Mouse (Mus musculus): Measurements from ENCODE around the gene Noc2l.

Gene Noc2l

DNA sequence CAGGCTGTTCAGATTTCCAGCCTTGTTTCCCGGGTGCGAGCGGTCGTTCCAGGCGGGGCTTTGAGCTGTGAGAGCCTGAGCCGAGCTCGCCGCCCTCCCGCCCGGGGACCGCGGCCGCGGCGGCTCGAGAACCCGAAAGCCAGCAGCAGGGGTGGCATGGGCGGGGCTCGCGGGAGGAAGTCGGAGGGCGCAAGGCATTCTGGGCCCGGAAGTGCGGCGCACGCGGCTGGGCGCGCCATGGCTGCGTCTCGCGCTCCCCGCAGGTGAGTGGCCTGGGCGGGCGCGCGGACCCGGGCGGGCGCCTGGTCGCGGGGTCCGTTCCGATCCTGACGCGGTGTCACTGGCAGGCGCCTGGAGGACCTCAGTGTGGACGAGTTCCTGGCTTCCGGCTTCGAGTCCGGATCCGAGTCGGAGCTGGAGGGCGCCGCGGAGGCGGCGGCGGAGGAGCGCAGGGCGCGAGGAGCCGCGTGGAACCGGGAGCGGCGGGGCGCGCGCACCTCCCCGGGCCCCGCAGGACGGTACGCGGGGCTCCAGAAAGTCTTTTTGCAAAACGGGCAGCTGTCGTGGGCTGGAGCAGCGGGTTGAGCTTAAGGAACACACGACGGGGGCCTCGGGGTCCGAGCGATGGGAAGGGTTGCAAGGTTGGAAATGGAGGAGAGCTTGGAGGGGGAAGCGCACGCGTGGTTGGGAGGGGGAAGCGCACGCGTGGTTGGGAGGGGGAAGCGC lies at the start of gene Noc2l:
Gene Noc2l, plus strand, starts transcription at position 203 of the 726 bp plus-strand sequence.
- DNase-seq, result peak; percentile 93 to 97

DNA sequence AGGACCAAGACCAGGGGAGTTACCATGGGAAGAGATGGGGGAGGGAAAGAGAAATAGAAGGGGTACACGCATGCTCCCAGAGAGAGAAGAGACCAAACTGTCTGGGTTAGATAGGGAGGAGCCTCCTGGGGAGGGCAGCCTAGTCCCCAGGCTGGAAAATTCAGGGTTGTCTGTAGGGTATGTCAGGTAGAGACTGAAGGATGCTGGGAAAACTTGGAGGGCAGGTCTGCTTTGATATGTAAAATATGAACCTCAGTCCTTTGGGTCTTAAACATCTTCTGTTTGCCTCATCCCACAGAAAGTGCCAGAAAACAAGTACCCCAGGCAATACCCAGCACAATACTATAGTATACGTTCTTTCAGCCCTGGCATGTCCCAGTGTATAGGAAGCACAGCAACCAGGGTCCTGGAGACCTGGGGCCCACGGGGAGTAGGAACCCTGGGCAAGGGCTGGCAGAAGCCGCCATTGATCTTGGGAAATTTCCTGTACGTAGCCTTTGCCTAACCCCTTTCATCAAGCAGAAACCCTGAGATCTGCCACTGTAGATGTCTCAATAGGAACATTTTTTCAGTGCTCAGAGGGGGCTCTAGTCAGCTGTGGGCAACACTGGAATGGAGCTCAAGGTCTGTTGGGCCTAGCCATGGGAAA lies 47.5 kb upstream of the Noc2l start:
- DNase-seq, result no peak

DNA sequence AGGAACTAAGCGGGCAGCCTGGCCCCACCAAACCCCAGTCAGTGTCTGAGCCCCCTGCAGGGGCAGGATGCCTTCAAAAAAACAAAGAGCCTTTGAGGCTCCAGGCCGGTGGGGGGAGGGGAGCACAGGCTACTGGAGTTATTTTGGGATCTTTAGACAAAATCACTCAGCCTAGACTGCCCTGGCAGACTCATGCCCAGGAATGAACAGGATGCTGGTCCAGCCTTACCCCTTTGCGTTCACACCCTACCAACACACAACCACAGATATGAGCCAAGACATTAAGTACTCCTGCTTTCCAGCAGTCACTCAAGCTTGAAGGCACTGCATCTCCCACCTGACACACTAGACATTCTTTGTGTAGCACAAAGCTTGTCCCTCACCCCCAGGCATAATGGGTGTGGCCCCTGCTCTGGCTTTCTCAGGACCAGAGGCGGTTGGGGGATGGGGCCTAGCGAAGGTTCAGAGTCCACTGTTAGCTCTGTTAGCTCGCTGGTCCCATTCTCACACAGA lies 46.9 kb upstream of the Noc2l start:
- DNase-seq, result peak; percentile 74 to 85

- peak; percentile 84 to 88 for DNase-seq
Measured at GRCm38 (mm10) chr4:156192421-156193199, 43.2 kb upstream of the Noc2l start.

GRCm38 (mm10) chr4:156193200-156193590 lies 42.6 kb upstream of the Noc2l start:
- DNase-seq, result peak; percentile 69 to 74

DNA sequence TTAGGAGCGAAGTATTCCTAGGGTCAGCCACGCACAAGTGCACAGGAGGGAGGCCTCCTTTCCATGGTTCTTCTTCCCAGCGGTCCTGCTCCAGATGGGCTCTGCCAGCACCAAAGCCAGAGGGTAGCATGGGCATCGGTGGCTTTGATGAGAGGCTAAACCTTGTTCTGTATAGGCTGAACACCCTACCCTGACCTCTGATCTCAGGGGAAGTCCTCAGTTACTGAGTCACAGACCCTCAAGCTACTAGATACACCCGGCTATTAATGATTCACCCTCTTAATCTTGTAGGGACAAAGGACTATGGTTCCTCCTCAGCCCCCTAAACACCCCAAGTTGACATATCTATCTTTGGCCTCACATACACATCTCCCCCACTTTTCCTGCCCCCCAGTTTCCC lies 41.9 kb upstream of the Noc2l start:
- DNase-seq, result peak; percentile 20 to 42

DNA sequence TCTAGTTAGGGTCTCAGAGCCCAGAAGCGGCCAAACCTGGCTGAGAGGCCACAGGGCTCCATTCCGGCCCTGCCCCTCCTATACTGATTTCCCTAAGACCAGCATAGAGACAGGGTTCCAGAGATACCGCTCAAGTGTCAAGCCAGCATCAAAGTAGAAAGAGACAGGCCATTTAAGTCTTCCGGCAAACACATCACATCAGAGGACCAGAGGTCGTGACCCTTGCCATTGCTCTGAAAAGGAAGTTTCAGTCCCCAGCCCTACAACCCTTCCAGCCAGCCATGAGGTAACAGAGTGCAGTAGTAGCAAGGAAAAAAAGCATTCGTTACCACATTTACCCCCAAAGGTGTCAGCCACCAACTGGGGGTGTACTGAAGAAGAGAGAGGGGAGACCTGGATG lies 41.5 kb upstream of the Noc2l start:
- no peak for DNase-seq

DNA sequence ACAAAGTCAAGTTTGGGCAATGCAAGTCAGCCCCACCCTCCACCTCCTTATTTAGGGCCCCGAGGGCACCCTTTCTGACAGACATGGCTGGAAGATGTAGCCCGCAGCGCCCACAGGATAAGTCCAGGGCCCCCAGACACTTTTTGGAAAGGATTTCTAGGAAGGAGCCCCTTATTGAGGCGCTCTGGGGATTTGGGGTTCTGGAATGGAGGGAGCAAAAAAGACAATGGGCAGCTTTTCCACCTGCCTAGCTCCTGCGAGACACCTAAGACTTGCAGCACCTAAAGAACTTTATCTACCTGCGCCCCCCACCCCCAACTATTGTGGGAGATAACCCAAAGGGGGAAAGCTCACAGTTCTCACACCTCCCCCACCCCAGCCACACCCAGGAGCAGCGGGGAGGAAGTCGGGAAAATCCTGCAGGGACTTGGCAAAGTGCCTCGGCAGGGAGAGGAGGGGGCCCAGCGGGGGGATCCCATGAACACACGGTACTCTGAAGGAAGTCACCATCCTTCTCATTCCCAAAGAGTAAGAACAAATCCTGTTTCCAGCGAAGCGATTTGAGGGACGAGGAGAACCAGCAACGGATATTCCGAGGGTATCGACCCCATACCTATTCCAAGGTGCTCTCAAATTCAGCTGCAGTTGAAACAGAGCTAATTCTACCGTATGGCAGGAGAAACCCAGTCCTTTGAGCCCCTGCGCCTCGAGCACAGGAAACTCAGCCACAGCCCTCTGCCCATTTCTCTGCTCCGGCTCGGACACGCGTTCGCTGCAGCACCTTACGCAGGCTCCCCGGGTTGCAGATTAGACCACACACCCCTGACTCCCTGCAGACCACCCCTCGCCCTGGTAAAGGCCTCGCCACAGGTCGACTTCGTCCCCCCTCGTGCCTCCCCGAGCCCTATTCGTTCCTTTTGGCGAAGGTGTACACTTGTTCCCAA lies 39.6 kb upstream of the Noc2l start:
- peak; percentile 70 to 81 for DNase-seq

DNA sequence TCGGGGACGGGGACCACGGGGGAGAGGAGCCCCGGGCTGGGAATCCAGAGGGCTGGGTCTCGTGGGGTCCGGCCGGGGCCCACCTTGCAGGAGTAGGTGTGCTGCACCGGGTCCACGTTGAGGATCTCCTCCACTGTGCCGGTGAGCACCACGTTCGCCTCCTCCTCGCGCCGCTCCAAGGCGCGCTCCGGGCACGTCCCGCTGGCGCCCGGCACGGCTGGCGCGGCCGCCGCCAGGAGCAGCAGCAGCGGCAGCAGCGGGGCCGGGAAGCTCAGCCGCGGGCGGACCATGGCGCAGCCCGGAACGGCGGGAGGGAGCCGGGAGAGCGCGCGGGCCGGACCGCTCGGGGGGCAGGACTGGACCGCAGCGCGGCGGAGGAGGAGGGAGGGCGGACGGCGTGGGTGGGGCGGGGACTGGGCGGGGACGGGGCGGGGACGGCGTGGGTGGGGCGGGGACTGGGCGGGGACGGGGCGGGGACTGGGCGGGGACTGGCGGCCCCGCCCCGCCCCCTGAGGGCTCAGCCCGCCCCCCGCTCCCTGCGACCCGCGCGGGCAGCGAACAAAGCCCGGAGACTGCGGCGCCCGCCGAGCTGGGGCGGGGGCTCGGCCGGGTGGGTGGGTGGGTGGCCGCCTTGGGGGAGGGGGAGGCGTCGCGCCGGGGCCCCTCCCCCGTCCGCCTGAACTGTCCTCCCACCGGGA lies 38.5 kb upstream of the Noc2l start, which contains the start of gene Agrn:
Gene Agrn, minus strand, starts transcription at position 358 of the 698 bp plus-strand sequence.
- DNase-seq, result peak; percentile 69 to 87

GRCm38 (mm10) chr4:156197829-156198205 lies 38.0 kb upstream of the Noc2l start:
- DNase-seq, result peak; percentile 95 to 97

- DNase-seq, result peak; percentile 43 to 54
Measured at GRCm38 (mm10) chr4:156200623-156201475, 35.0 kb upstream of the Noc2l start, which contains the start of gene Isg15. TSS of gene Isg15 (minus strand) at chr4:156200818.

DNA sequence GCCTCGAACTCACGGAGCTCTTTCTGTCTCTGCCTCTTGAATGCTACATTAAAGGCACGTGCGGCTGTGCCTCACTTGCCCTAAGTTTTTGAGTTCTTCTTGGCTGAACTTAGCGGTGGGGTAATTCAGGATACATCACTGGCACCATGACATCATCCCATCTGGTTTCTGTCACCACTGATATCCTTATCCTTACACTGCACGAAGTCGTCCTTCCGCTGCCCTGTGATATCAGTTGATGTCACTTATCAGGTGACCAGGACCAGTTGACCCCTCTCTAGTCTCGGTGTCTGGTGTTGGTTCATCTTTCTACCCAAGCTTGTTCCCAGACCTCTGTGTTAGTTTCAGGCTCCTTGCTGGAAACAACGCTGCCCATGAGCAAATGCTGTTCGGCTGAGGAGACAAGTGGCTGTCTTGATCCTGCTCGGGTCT lies 33.3 kb upstream of the Noc2l start:
- no peak for DNase-seq

DNA sequence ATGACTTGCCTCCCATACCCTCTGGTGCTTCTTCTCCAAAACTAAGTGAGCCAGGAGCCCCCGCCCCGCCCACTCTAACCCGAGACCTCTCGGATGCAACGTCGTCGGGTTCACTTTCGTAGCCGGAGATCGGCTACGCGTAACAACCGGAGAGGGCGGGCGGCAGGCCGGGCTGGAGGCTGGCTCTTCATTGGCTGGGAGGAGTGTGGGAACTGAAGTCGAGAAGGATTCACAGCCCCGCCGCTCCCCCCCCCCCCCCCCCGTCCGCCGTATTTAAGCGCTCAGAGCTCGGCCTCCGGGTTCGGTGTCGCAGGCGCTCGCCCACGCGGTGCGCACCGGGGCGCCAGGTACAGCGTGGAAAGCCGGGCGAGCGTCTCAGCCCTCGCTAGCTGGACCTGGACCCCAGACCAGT lies 32.8 kb upstream of the Noc2l start, which contains the start of gene AW011738:
Gene AW011738, plus strand, starts transcription at position 304 of the 412 bp plus-strand sequence.
- peak; percentile 76 to 88 for DNase-seq

- peak in 1 of 2 experiments; percentile 51 for DNase-seq
Measured at GRCm38 (mm10) chr4:156203413-156204131, 32.2 kb upstream of the Noc2l start.

GRCm38 (mm10) chr4:156208872-156209271 lies 26.9 kb upstream of the Noc2l start:
- DNase-seq, result no peak

- no peak for DNase-seq
Measured at GRCm38 (mm10) chr4:156209963-156210635, 25.7 kb upstream of the Noc2l start.

DNA sequence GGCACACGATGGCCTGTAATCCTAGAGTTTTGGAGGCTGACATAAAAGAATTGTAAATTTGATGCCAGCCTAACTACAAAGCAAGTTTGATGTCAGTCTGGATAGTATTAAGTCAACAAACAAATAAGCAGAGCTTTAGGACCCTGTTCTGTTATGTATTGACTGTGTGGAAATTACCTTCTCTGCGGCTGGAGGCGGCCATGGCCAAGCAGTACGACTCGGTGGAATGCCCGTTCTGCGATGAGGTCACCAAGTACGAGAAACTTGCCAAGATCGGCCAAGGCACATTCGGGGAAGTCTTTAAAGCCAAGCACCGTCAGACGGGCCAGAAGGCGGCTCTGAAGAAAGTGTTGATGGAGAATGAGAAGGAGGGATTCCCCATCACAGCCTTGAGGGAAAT lies 22.7 kb upstream of the Noc2l start:
- DNase-seq, result no peak

DNA sequence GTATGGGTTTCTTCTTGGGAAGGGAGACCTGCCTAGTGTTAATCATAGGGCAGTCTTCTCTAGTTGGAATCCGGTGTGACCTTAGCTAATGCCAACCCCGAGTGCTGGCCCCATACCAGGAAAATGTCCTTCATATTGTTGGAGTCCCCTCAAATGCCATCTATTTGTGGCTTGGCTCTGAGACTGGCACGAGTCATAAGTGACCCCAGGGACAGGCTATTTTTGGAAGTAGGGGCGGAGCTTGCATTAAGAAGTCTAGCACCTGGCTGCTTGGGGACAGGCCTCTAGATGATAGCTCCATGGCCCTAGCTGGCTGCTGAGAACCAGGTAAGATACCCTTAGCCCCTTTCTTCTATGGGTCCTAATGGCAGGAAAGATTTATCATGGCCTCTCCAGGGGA lies 20.2 kb upstream of the Noc2l start, which contains the start of gene Perm1:
Gene Perm1, plus strand, starts transcription at position 220 of the 400 bp plus-strand sequence.
- DNase-seq, result peak; percentile 62 to 64

GRCm38 (mm10) chr4:156216196-156216595 lies 19.6 kb upstream of the Noc2l start:
- DNase-seq, result no peak

Data from kidney, postnatal 36 days (tissue).